Mouse (Mus musculus) liver, embryonic 16.5 days (tissue): ENCODE measurements around the gene Pla2g4d. TPM values are rescaled to one million over a fixed set of nuclear protein-coding genes. Genes with fewer than 3 reads are reported as not detected.
"Not testable (repeated sequence)": the region's sequence is repeated elsewhere in the genome, so short reads cannot be mapped to it uniquely, and the experiment has no call there.

Source experiments
- ATAC-seq: fragments of 200-750 bp; cut with Nextera tagmentation; 2 replicates; pipeline ENCODE4 v1.8.0; 2017; ENCODE audit warnings: low read depth, mild to moderate bottlenecking, moderate number of reproducible peaks, moderate library complexity
- H3K27ac ChIP-seq: fragments of 300-500 bp; sonication (generic); 2 replicates; pipeline ENCODE4 v1.5.1; 2014; ENCODE audit warnings: mild to moderate bottlenecking, low read length
- H3K27me3 ChIP-seq: fragments of 300-500 bp; sonication (generic); 2 replicates; pipeline ENCODE4 v1.6.1; 2014; ENCODE audit warnings: low read depth, low read length, mixed read lengths; ENCODE audit not compliant: control insufficient read depth, insufficient read depth
- H3K36me3 ChIP-seq: fragments of 300-500 bp; sonication (generic); 2 replicates; pipeline ENCODE4 v1.6.1; 2014; ENCODE audit warnings: mild to moderate bottlenecking; ENCODE audit not compliant: control insufficient read depth, insufficient read depth
- H3K4me1 ChIP-seq: fragments of 300-500 bp; sonication (generic); 2 replicates; pipeline ENCODE4 v1.6.1; 2014; ENCODE audit warnings: low read depth, low read length, mixed read lengths; ENCODE audit not compliant: control insufficient read depth
- H3K4me2 ChIP-seq: fragments of 300-500 bp; sonication (generic); 2 replicates; pipeline ENCODE4 v1.6.1; 2014; ENCODE audit warnings: low read depth, low read length, mixed read lengths
- H3K4me3 ChIP-seq: fragments of 300-500 bp; sonication (generic); 2 replicates; pipeline ENCODE4 v1.5.1; 2014; ENCODE audit warnings: low read depth, mild to moderate bottlenecking, low read length
- H3K9ac ChIP-seq: fragments of 300-500 bp; sonication (generic); 2 replicates; pipeline ENCODE4 v1.6.1; 2014; ENCODE audit warnings: low read depth, low read length
- H3K9me3 ChIP-seq: fragments of 300-500 bp; sonication (generic); replicated peaks from 2 replicates; pipeline ENCODE4 v1.6.1; 2016; ENCODE audit warnings: low read length; ENCODE audit not compliant: control insufficient read depth
- WGBS: fragments of 180-500 bp; shearing (Covaris S2); extraction: QIAGEN DNeasy Blood & Tissue Kit; methylation state at CpG from one replicate; pipeline ENCODE4 v1.1.7; 2014; ENCODE audit not compliant: insufficient replicate concordance; 5-methylcytosine and 5-hydroxymethylcytosine counted together
- polyA plus RNA-seq: library from polyadenylated mRNA; unstranded; fragments of >200 nt; fragmentation: Nextera tagmentation; extraction: Ambion mirVana; gene quantifications from 2 replicates; pipeline ENCODE4 v1.2.1, GENCODE M21; 2015

Pla2g4d gene
- polyA plus RNA-seq, 1 experiment from 2014 or later = not detected

DNA sequence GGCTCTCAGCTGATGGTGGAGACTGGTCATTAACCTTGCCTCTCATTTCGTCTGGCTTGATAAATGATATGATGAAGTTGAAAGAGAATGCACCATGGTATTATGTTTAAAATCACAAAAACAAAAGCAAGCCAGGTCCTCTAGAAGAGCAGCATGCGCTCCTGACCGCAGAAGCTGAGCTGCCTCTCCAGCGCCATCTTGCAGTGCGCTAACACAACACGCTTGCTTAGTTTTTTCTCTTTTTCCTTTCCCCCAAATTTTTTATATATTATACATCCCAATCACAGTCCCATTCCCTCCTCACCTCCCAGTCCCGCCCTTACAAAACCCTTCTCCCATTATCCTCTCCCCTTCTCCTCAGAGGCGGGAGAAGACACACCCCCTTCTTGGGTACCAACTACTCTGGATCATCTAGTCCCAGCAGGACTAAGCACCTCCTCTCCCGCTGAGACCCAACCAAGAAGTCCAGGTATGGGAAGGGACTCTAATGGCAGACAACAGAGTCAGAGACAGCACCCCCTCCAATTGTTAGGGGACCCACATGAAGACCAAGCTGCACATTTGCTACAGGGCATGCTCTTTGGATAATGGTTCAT, 43.5 kb downstream of the Pla2g4d start:
- H3K36me3 ChIP-seq = no peaks in the 10 kb centered on the region
- no peak overlapping the region for H3K27ac ChIP-seq
- H3K4me2 ChIP-seq = peak overlapping the region; percentile 32
- 0 out of 2 replicates have a peak overlapping the region, but pooled peaks have one; percentile 15 for H3K4me3 ChIP-seq
- no peak overlapping the region for H3K9ac ChIP-seq
- 13% methylated on average over 9 of the region's 9 CpGs for WGBS
- ATAC-seq = no peak
- H3K9me3 ChIP-seq = no peaks in the 10 kb centered on the region
- peaks cover 34% of the 10 kb centered on the region for H3K27me3 ChIP-seq
- H3K4me1 ChIP-seq = no peaks in the 10 kb centered on the region

DNA sequence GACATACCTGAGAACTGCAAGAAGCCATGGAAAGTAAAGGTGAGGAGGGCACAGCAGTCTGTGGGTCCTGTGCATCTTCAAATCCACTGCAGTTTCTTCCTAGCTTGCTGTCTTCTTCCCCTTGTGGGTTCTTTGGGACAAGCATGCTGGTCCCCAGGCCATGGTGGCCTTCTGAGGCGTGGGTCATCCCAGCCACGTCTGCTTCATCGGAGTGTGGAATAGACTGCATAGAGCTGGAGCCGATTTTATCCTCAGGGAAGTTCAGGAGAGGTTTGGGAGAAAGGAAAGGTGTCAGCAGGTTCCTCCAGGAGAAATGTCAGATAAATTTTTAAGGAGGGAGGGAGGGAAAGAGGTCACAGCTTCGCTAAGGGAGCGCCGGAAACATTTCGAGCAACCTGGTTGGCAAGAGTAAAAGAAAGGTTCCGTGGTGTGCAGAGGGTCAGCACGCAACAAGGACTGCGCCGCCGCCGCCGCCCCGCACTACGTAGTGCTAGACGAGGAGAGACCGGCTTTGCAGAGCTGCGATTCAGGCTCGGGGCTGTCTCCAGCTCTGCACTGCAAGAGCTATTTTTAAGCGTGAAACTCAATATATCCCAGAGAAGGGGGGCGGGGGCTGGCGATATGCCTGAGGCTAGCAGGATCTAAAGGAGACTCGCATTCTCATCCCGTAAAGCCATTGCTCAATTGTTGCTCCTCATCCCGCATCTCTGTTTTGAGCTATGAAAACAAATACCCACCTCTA, 44.1 kb downstream of the Pla2g4d start, which contains the start of gene Pla2g4e:
Gene Pla2g4e, minus strand, starts transcription at position 657 of the 742 bp plus-strand sequence.
- Histone ChIP-seq H3K9me3 (no peaks in the 10 kb centered on the region), H3K27ac (no peak within 1 kb of the TSS), H3K9ac (no peak within 1 kb of the TSS), H3K4me2 (peak within 1 kb of the TSS; percentile 32), H3K36me3 (no peaks in the 10 kb centered on the region), H3K4me3 (0 out of 2 replicates have a peak within 1 kb of the TSS, but pooled peaks have one; percentile 15), H3K4me1 (no peaks in the 10 kb centered on the region), H3K27me3 (peaks cover 34% of the 10 kb centered on the region)
- WGBS = 6% methylated on average over 27 of the region's 27 CpGs
- no peak for ATAC-seq

DNA sequence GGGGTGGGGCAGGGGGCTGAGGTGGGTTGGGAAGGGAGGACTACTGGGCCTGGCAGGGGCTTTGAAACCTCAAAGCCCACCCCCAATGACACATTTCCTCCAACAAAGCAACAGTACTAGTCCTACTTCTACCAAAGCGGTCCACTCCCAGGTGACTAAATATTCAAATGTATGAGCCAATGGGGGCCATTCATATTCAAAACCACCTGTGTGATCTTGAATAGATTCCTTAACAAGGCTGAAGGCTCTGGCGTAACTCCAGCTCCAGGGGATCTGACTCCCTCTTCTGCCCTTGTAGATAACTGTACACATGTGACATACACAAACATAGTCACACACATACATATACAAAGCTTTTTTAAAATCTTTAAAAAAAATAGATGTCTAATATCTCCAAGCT, 45.0 kb downstream of the Pla2g4d start:
- no peaks in the 10 kb centered on the region for H3K4me1 ChIP-seq
- no peak overlapping the region for H3K9ac ChIP-seq
- H3K9me3 ChIP-seq = no peaks in the 10 kb centered on the region
- no peak overlapping the region for H3K27ac ChIP-seq
- peaks cover 34% of the 10 kb centered on the region for H3K27me3 ChIP-seq
- WGBS = 66% methylated on average over 2 of the region's 2 CpGs
- H3K4me3 ChIP-seq = no peak overlapping the region
- no peak overlapping the region for H3K4me2 ChIP-seq
- ATAC-seq = no peak
- H3K36me3 ChIP-seq = no peaks in the 10 kb centered on the region

DNA sequence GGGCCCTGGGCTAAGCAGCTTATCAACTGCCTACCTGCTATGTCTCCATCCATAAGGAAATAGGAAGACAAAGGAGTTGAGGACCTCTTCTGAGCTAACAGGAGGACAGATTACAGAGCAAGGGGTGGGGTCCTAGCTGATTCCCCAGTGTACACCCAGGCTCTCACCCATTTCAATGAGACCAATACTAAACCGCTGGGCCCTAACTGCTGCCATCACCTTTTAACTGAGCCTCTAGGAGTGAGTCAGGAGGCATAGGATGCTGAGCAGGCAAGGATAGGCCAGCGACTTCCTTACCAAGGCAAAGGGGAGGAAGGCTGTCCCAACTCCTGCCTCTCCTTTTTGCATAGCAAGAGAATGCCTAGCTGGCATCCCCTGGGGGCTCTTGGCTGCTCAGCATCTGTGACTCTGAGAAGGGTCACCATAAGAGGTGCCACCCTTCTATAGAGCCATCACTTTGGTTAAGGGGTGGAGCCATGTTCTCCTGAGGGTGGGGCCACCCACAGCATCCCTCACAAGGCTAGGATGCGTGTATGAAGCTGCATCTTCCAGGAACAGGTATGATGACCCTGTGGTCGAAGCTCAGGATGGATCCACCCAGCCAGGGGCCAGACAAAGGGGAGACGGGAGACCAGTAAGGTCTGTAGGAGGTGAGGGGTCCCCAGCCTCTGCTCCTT, 46.1 kb downstream of the Pla2g4d start:
- Histone ChIP-seq H3K36me3 (no peaks in the 10 kb centered on the region), H3K4me2 (no peak overlapping the region), H3K9me3 (no peaks in the 10 kb centered on the region), H3K9ac (no peak overlapping the region), H3K27ac (no peak overlapping the region), H3K4me1 (no peaks in the 10 kb centered on the region), H3K4me3 (no peak overlapping the region), H3K27me3 (peaks cover 34% of the 10 kb centered on the region)
- no peak for ATAC-seq
- 38% methylated on average over 5 of the region's 5 CpGs for WGBS

DNA sequence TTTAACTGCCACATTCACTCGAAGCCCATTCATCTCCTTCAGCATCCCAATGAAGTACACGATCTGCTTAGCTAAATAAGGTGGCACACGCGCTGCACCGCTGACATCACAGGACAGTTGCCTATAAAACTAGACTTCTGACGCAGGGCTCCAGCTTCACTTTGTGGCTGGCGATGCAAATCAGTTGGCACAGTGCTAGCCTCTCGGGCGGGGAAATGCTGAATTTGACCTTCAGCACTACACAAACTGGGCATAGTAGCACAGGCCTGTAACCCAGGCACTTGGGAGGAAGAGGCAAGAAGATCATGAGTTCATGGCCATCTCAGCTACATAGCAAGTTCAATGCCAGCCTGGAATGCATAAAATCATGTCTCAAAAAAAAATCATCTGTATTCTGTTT, 50.3 kb downstream of the Pla2g4d start:
- not testable (repeated sequence) for H3K36me3 ChIP-seq, H3K27me3 ChIP-seq, H3K4me3 ChIP-seq, H3K4me1 ChIP-seq, H3K9ac ChIP-seq, H3K27ac ChIP-seq, H3K9me3 ChIP-seq, ATAC-seq, H3K4me2 ChIP-seq
- WGBS = 66% methylated on average over 6 of the region's 9 CpGs

DNA sequence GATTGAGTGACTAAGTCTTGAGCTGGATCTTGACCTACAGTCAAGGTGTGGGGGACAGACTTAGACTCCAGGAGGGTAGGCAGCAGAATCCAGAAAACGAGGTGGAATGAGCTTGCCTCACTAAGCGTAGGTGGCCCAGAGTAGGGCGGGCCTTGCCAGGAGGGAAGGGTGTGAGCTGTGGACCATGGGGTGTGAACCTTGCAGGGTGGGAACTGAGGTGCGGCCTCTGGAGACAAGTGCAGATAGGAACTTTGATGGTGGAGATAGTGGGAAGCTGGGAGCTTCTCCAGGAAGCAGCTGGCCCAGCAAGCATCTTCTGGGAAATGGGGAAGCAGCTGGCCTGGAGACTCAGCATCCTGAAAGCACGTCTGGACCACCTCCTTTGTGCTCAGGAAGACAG, 51.2 kb downstream of the Pla2g4d start:
- WGBS = 50% methylated on average over 5 of the region's 5 CpGs
- Histone ChIP-seq H3K4me2 (no peak overlapping the region), H3K4me1 (no peaks in the 10 kb centered on the region), H3K27ac (no peak overlapping the region), H3K9ac (no peak overlapping the region), H3K9me3 (no peaks in the 10 kb centered on the region), H3K4me3 (no peak overlapping the region), H3K27me3 (peaks cover 1% of the 10 kb centered on the region), H3K36me3 (no peaks in the 10 kb centered on the region)
- no peak for ATAC-seq

DNA sequence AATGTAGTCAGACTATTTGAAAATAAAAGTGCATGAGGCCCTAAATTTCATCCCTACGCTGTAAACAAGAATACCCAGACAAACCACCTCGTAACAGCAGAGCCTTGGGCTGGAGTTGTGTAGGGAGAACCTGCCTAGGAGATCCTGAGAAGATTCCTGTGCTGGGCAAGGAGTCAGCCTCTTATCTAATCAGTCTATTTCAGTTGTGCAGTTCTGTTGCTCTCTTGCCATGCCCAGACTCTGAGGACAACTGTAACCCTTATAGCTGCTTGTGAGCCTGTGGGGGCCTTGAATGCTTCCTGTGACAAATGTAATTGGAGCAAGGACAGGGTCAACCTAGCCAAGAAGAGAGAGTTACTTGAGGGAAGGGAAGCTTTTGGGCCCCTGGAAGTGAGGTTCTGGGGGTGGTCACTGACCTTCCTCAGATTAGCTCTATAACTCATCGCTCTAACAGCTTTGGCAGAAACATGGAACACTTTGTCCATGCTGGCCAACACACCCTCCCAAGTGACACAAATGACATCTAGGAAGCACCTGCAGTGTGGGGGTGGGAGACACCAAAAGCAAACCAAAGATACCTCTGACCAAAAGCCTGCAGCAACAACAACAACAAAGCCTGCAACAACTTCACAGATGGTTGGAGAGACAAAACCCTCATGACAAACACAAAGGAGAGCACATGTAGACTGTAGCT, 52.9 kb downstream of the Pla2g4d start:
- Histone ChIP-seq H3K9ac (no peak overlapping the region), H3K27ac (no peak overlapping the region), H3K4me3 (no peak overlapping the region), H3K4me1 (no peaks in the 10 kb centered on the region), H3K4me2 (no peak overlapping the region), H3K27me3 (no peaks in the 10 kb centered on the region), H3K36me3 (no peaks in the 10 kb centered on the region), H3K9me3 (no peaks in the 10 kb centered on the region)
- no peak for ATAC-seq
- 51% methylated on average over 3 of the region's 3 CpGs for WGBS

DNA sequence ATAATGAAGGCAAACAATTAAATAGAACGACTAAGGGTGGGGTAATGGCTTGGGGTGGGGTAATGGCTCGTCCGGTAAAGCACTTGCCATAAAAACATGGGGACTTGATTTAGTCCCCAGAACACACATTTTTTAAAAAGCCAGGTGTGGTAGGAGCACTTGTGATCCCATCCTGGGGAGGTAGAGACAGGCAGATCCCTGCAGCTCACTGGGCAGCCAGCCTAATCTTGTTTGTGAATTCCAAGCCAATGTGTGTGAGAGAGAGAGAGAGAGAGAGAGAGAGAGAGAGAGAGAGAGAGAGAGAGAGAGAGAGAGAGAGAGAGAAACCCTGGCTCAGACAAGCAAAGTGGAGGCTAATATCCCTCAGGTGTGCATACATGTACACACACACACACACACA, 53.6 kb downstream of the Pla2g4d start:
- Histone ChIP-seq H3K9me3 (no peaks in the 10 kb centered on the region), H3K4me2 (no peak overlapping the region), H3K27me3 (no peaks in the 10 kb centered on the region), H3K4me3 (no peak overlapping the region), H3K27ac (no peak overlapping the region), H3K36me3 (no peaks in the 10 kb centered on the region), H3K4me1 (no peaks in the 10 kb centered on the region), H3K9ac (no peak overlapping the region)
- no peak for ATAC-seq
- 44% methylated on average over 3 of the region's 3 CpGs for WGBS
